Mouse (Mus musculus): ENCODE measurements around the gene Ssna1. TPM values are rescaled to one million over a fixed set of nuclear protein-coding genes. Genes with fewer than 3 reads are reported as not detected.

Ssna1 gene
- polyA plus RNA-seq, 1 experiment = not detected

DNA sequence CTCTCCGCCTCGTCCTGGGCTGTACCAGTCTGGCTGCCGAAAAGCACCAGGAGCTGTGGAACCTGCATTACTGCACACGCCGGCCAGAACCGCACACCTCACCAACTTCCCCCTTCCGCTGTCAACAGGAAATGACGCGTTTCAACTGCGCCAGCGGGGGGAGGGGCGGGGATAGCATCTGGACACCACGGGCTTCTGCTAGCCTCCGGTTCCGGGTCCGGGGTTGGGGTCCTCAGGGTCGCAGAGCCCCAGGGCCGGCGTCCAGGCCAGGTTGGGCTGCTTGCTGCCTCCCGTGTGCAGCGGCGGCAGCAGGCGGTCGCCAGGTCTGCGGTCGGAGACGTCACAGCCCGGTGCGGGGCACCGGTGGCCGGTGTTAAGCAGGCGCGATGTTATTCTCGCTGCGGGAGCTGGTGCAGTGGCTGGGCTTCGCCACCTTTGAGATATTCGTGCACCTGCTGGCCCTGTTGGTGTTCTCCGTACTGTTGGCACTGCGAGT is 16.9 kb downstream of the Ssna1 start, which contains the start of gene Tmem203:
TSS of gene Tmem203 (plus strand) at position 156 of the 496 bp plus-strand sequence.
- WGBS = under 1% methylated on average over 39 of the region's 39 CpGs
- Histone ChIP-seq H3K4me1 (ENCODE audit: control insufficient read depth, insufficient read depth, low read length) (peaks cover 3% of the 10 kb centered on the region; the same call in 1 of the 2 replicates), H3K27ac (ENCODE audit: insufficient read depth, low read depth, low read length) (peak within 1 kb of the TSS; percentile 17; the same call in 1 of the 2 replicates), H3K4me3 (ENCODE audit: insufficient read depth, low read depth, low read length) (peak within 1 kb of the TSS; percentile 75)
- TF ChIP-seq POLR2A (IDR thresholded peaks at IDR 0.05; ENCODE audit: insufficient read depth, low read depth, low read length) (peak; percentile 64), CTCF (IDR thresholded peaks at IDR 0.05; ENCODE audit: insufficient read depth, low read depth, low read length) (no peak)

- no peak overlapping the region for H3K4me3 ChIP-seq (ENCODE audit: insufficient read depth, low read depth, low read length)
- no peak overlapping the region for H3K27ac ChIP-seq (ENCODE audit: insufficient read depth, low read depth, low read length)
- H3K4me1 ChIP-seq (ENCODE audit: control insufficient read depth, insufficient read depth, low read length) = peaks cover 3% of the 10 kb centered on the region; the same call in 1 of the 2 replicates
- no peak for TF ChIP-seq POLR2A (IDR thresholded peaks at IDR 0.05; ENCODE audit: insufficient read depth, low read depth, low read length)
- TF ChIP-seq CTCF (IDR thresholded peaks at IDR 0.05; ENCODE audit: insufficient read depth, low read depth, low read length) = no peak
- WGBS = 77% methylated on average over 1 of the region's 1 CpGs
These were observed 19.9 kb downstream of the Ssna1 start for GRCm38 (mm10) chr2:25252331-25252730.

- H3K4me3 ChIP-seq (ENCODE audit: insufficient read depth, low read depth, low read length) = no peak within 1 kb of the TSS
- no peak within 1 kb of the TSS for H3K27ac ChIP-seq (ENCODE audit: insufficient read depth, low read depth, low read length)
- TF ChIP-seq POLR2A (IDR thresholded peaks at IDR 0.05; ENCODE audit: insufficient read depth, low read depth, low read length) (no peak), CTCF (IDR thresholded peaks at IDR 0.05; ENCODE audit: insufficient read depth, low read depth, low read length) (no peak)
- WGBS = 88% methylated on average over 10 of the region's 10 CpGs
- H3K4me1 ChIP-seq (ENCODE audit: control insufficient read depth, insufficient read depth, low read length) = peaks cover 16% of the 10 kb centered on the region
These were observed 25.8 kb downstream of the Ssna1 start, which contains the start of gene AL732309.1 for GRCm38 (mm10) chr2:25246183-25247072. AL732309.1 (minus strand) TSS chr2:25246863.

DNA sequence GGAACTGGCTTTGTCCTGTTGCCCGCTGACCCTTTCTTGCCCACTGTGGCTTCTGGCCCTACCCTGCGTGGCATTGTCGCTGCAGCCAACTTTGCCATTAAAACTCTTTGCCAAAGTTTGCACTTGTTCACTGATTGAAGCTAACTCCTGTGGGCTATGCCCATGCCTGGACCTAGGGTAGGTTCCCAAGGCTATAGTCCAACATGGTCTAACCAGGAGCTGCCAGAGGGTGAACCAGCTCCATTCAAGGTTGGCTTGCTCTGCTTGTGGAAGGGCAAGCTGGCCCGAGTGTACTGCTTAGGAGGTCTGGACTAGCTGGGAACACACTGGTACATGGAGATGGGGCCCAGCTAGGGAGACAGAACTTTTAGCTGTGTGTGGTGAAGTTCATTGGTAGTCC is 28.1 kb downstream of the Ssna1 start:
- Histone ChIP-seq H3K27ac (ENCODE audit: insufficient read depth, low read depth, low read length) (no peak overlapping the region), H3K4me3 (ENCODE audit: insufficient read depth, low read depth, low read length) (no peak overlapping the region), H3K4me1 (ENCODE audit: control insufficient read depth, insufficient read depth, low read length) (peaks cover 26% of the 10 kb centered on the region)
- TF ChIP-seq CTCF (IDR thresholded peaks at IDR 0.05; ENCODE audit: insufficient read depth, low read depth, low read length) (no peak), POLR2A (IDR thresholded peaks at IDR 0.05; ENCODE audit: insufficient read depth, low read depth, low read length) (no peak)
- 85% methylated on average over 4 of the region's 4 CpGs for WGBS

DNA sequence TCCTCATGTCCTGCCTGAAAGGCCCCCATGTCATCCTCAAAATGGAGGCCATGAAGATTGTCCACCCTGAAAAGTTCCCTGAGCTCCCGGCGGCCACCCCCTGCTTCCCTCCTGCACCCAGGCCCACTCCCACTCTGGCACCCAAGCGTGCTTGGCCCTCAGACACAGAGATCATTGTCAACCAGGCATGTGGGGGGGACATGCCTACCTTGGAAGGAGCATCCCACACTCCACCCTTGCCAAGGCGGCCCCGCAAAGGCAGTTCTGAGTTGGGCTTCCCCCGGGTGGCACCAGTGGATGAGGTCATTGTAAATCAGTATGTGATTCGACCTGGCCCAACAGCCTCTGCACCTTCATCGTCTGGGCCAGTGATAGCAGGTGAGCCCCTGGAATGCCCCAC is 28.9 kb downstream of the Ssna1 start:
- WGBS = 73% methylated on average over 8 of the region's 8 CpGs
- Histone ChIP-seq H3K27ac (ENCODE audit: insufficient read depth, low read depth, low read length) (no peak overlapping the region), H3K4me3 (ENCODE audit: insufficient read depth, low read depth, low read length) (no peak overlapping the region; the same call in 1 of the 2 replicates), H3K4me1 (ENCODE audit: control insufficient read depth, insufficient read depth, low read length) (peaks cover 26% of the 10 kb centered on the region)
- TF ChIP-seq POLR2A (IDR thresholded peaks at IDR 0.05; ENCODE audit: insufficient read depth, low read depth, low read length) = no peak
- no peak for TF ChIP-seq CTCF (IDR thresholded peaks at IDR 0.05; ENCODE audit: insufficient read depth, low read depth, low read length)

- H3K4me3 ChIP-seq (ENCODE audit: insufficient read depth, low read depth, low read length) = peak within 1 kb of the TSS; percentile 89
- no peak for TF ChIP-seq CTCF (IDR thresholded peaks at IDR 0.05; ENCODE audit: insufficient read depth, low read depth, low read length)
- TF ChIP-seq POLR2A (IDR thresholded peaks at IDR 0.05; ENCODE audit: insufficient read depth, low read depth, low read length) = peak; percentile 39
- peaks cover 26% of the 10 kb centered on the region for H3K4me1 ChIP-seq (ENCODE audit: control insufficient read depth, insufficient read depth, low read length)
- peak within 1 kb of the TSS; percentile 56; the same call in 1 of the 2 replicates for H3K27ac ChIP-seq (ENCODE audit: insufficient read depth, low read depth, low read length)
- WGBS = 0% methylated on average over 52 of the region's 59 CpGs
These were observed 30.1 kb downstream of the Ssna1 start, which contains the start of the genes Rnf208 and Cysrt1 for GRCm38 (mm10) chr2:25242101-25242506. Rnf208 (plus strand) TSS chr2:25242255. Cysrt1 (minus strand) TSS chr2:25242452.

GRCm38 (mm10) chr2:25241438-25241775 is 30.8 kb downstream of the Ssna1 start:
- 19% methylated on average over 6 of the region's 6 CpGs for WGBS
- Histone ChIP-seq H3K4me3 (ENCODE audit: insufficient read depth, low read depth, low read length) (peak overlapping the region; percentile 89), H3K4me1 (ENCODE audit: control insufficient read depth, insufficient read depth, low read length) (peaks cover 26% of the 10 kb centered on the region), H3K27ac (ENCODE audit: insufficient read depth, low read depth, low read length) (no peak overlapping the region)
- TF ChIP-seq CTCF (IDR thresholded peaks at IDR 0.05; ENCODE audit: insufficient read depth, low read depth, low read length) (no peak), POLR2A (IDR thresholded peaks at IDR 0.05; ENCODE audit: insufficient read depth, low read depth, low read length) (no peak)

- under 1% methylated on average over 29 of the region's 29 CpGs for WGBS
These were observed 31.4 kb downstream of the Ssna1 start for GRCm38 (mm10) chr2:25240723-25241437.

More at GRCm38 (mm10) chr2:25240723-25241437, 31.4 kb downstream of the Ssna1 start:
- Histone ChIP-seq H3K4me3 (ENCODE audit: insufficient read depth, low read depth, low read length) (peak overlapping the region; percentile 89), H3K27ac (ENCODE audit: insufficient read depth, low read depth, low read length) (no peak overlapping the region), H3K4me1 (ENCODE audit: control insufficient read depth, insufficient read depth, low read length) (peaks cover 26% of the 10 kb centered on the region)
- 0 out of 2 replicates have a peak, but pooled peaks have one; percentile 17 for TF ChIP-seq POLR2A (IDR thresholded peaks at IDR 0.05; ENCODE audit: insufficient read depth, low read depth, low read length)
- no peak for TF ChIP-seq CTCF (IDR thresholded peaks at IDR 0.05; ENCODE audit: insufficient read depth, low read depth, low read length)

Data from olfactory bulb, adult 2 months (tissue).